Mouse (Mus musculus) midbrain, embryonic 10.5 days (tissue): ENCODE measurements around the gene Lrch1. TPM values are rescaled to one million over a fixed set of nuclear protein-coding genes. Genes with fewer than 3 reads are reported as not detected.
A peak's percentile ranks its signal among the peaks of the same experiment; 100 is the strongest.

Source experiments
- DNase-seq: peaks from one replicate; pipeline ENCODE4 v3.0.0-alpha.2; 2017; ENCODE audit warnings: low spot score
- H3K27ac ChIP-seq: fragments of 300-500 bp; sonication (generic); replicated peaks from 2 replicates; pipeline ENCODE4 v1.5.1; 2016; ENCODE audit warnings: mild to moderate bottlenecking
- H3K27me3 ChIP-seq: fragments of 300-500 bp; sonication (generic); 2 replicates; pipeline ENCODE4 v1.6.1; 2016; ENCODE audit warnings: low read depth, mild to moderate bottlenecking; ENCODE audit not compliant: poor library complexity, severe bottlenecking
- H3K36me3 ChIP-seq: fragments of 300-500 bp; sonication (generic); 2 replicates; pipeline ENCODE4 v1.6.1; 2016; ENCODE audit warnings: mild to moderate bottlenecking, moderate library complexity
- H3K4me1 ChIP-seq: fragments of 300-500 bp; sonication (generic); 2 replicates; pipeline ENCODE4 v1.6.1; 2016
- H3K4me3 ChIP-seq: fragments of 300-500 bp; sonication (generic); 2 replicates; pipeline ENCODE4 v1.5.1; 2016; ENCODE audit warnings: mild to moderate bottlenecking, moderate library complexity
- H3K9me3 ChIP-seq: fragments of 300-500 bp; sonication (generic); replicated peaks from 2 replicates; pipeline ENCODE4 v1.6.1; 2016; ENCODE audit warnings: mild to moderate bottlenecking
- WGBS: fragments of 180-500 bp; shearing (Covaris S2); methylation state at CpG from one replicate; pipeline ENCODE4 v1.1.7; 2016; 5-methylcytosine and 5-hydroxymethylcytosine counted together
- polyA plus RNA-seq: library from polyadenylated mRNA; unstranded; fragments of >200 nt; fragmentation: Nextera tagmentation; extraction: Ambion mirVana; gene quantifications from 2 replicates; pipeline ENCODE4 v1.2.1, GENCODE M21; 2016

Lrch1 gene
- polyA plus RNA-seq, 1 experiment from 2014 or later = 6.4 TPM

DNA sequence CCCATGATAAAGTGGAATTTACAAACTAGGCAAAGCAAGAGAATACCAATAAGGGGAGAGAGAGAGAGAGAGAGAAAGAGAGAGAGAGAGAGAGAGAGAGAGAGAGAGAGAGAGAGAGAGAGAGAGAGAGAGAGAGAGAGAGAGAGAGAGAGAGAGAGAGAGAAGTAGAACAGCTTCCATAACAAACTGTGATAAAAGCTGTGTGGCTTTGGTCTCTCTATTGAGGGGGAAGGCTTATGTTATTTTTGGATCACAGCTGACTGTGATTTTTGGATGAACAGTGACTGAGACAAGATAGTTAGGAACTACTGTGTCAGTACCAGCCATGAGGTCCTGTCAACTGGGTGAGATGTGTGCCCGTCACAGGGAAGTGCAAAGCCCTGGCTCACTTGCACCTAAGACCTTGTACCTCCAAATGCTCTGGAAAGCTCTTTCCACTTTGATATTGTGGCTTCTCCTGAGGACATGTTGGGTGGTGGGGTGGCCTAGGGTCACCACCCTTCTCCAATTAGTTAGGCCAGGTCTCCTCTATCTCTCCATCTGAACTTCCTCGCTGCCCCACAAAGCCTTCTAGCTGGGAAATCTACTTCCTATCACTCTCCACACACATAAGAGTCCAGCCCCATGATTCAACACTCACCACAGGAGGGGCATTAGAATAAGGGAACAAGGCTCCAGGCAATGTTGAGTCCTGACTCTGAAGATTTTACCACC lies 79.3 kb downstream of the Lrch1 start:
- peaks cover 44% of the 10 kb centered on the region for H3K4me1 ChIP-seq
- 82% methylated on average over 2 of the region's 2 CpGs for WGBS

DNA sequence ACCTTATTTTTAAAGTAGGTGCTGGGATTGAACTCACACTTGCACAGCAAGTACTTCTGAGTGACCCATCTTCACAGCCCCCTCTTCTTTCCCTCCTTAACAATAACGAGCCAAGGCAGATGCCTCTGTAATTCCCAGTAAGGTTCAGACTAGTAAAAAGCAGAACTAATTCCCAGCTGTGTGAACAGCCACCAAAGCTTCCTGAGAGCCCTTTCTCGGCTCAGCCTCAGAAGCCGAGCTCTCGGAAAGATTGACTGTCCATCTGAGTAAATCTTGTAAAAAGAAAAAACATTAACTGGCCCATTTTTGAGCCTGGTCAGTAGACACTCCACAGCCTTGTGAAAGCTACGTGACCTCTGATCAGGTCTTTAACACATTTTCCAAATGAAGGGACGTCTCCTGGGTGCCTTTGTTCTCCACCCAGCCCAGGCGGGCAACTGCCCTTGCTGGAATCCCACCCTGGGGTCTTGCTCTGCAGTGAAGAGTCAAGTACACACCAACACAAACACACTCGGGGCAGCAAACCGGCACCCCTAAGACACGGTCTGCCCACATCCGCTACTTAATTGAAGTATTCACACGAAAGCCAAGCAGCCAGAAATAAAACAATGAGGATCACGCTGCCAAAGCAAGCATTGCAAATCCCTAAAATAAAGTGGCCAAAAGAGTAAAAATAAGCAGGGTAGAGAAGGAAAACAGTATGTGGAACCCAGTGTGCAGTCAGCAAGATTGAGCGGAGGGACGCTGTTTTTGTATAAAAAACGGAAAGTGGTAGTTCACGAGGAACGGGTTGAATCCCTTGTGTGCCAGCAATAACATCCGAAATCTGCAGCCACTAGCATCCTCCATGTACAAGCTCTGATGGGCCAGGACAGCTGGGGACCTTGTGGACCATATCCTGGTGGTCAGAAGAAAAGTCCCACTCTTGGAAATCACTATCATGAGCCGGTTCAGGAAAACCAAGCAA lies 80.3 kb downstream of the Lrch1 start:
- DNase-seq = peak; percentile 28

More for the DNA sequence above, 79.3 kb downstream of the Lrch1 start:
- no peak for DNase-seq
- Histone ChIP-seq H3K36me3 (no peaks in the 10 kb centered on the region), H3K4me3 (no peak overlapping the region), H3K27me3 (no peaks in the 10 kb centered on the region), H3K9me3 (no peaks in the 10 kb centered on the region), H3K27ac (no peak overlapping the region)

GRCm38 (mm10) chr14:74865738-74866137 lies 81.9 kb downstream of the Lrch1 start:
- no peaks in the 10 kb centered on the region for H3K27me3 ChIP-seq
- WGBS = 72% methylated on average over 3 of the region's 3 CpGs
- no peaks in the 10 kb centered on the region for H3K36me3 ChIP-seq
- no peak overlapping the region for H3K27ac ChIP-seq
- no peak overlapping the region for H3K4me3 ChIP-seq
- peaks cover 37% of the 10 kb centered on the region for H3K4me1 ChIP-seq
- H3K9me3 ChIP-seq = no peaks in the 10 kb centered on the region
- no peak for DNase-seq

More for the DNA sequence above, 80.3 kb downstream of the Lrch1 start:
- WGBS = 32% methylated on average over 20 of the region's 20 CpGs
- Histone ChIP-seq H3K4me1 (peaks cover 44% of the 10 kb centered on the region), H3K4me3 (peak overlapping the region; percentile 26; the same call in 1 of the 2 replicates), H3K27me3 (no peaks in the 10 kb centered on the region), H3K27ac (peak overlapping the region; percentile 64), H3K36me3 (no peaks in the 10 kb centered on the region), H3K9me3 (no peaks in the 10 kb centered on the region)

- 81% methylated on average over 5 of the region's 5 CpGs for WGBS
- 0 out of 2 replicates have a peak overlapping the region, but pooled peaks have one; percentile 33 for H3K27ac ChIP-seq
These were observed 82.7 kb downstream of the Lrch1 start for GRCm38 (mm10) chr14:74864805-74865483.

GRCm38 (mm10) chr14:74861456-74861855 lies 86.2 kb downstream of the Lrch1 start:
- Histone ChIP-seq H3K36me3 (0 out of 2 replicates have a peak, but pooled peaks cover 3% of the 10 kb centered on the region), H3K4me3 (no peak overlapping the region), H3K4me1 (peaks cover 17% of the 10 kb centered on the region), H3K27me3 (no peaks in the 10 kb centered on the region), H3K27ac (no peak overlapping the region), H3K9me3 (no peaks in the 10 kb centered on the region)
- no peak for DNase-seq
- WGBS = 90% methylated on average over 9 of the region's 9 CpGs

More at GRCm38 (mm10) chr14:74864805-74865483, 82.7 kb downstream of the Lrch1 start:
- Histone ChIP-seq H3K27me3 (no peaks in the 10 kb centered on the region), H3K36me3 (no peaks in the 10 kb centered on the region), H3K4me3 (no peak overlapping the region), H3K9me3 (no peaks in the 10 kb centered on the region), H3K4me1 (peaks cover 35% of the 10 kb centered on the region)
- DNase-seq = no peak

DNA sequence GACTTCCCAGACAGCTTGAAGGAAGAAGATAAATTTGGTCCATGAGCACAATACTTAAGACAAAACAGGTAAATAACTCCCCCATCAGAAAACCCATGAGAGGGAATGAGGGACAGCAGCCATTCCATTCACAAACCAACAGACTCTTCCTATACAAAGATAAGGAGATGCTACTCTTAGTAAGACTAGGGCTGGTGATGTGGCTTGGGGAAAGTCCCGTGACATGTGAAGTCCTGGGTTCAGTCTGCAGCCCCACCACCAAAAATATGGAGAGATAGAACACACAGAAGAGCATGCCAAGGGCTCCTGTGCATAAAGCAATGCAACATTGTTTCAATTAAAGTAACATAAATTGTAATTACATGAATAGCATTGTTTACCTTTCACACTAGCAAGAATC lies 88.5 kb downstream of the Lrch1 start:
- H3K27ac ChIP-seq = no peak overlapping the region
- WGBS = 83% methylated on average over 1 of the region's 1 CpGs

DNA sequence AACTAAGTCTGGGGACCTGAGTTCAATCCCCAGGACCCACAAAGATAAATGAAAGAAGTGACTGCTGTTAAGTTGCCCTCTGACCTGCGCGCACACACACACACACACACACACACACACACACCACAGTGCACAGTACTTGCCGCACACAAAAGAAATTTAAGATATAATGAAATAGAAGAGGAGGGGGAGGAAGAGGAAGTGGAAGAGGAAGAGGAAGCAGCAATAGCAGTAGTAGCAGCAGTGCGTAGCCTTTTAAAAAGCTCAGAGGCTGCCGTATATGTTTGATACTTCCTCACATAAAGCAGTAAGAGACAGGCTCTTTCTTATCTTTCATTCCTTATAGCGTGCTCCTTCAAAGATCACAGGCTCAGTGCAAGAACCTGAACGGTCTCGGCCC lies 92.2 kb downstream of the Lrch1 start:
- 90% methylated on average over 8 of the region's 8 CpGs for WGBS
- Histone ChIP-seq H3K9me3 (no peaks in the 10 kb centered on the region), H3K4me3 (no peak overlapping the region), H3K36me3 (0 out of 2 replicates have a peak, but pooled peaks cover 6% of the 10 kb centered on the region), H3K27ac (no peak overlapping the region), H3K4me1 (peaks cover 38% of the 10 kb centered on the region), H3K27me3 (no peaks in the 10 kb centered on the region)
- DNase-seq = no peak

More for the DNA sequence above, 88.5 kb downstream of the Lrch1 start:
- H3K4me3 ChIP-seq = no peak overlapping the region
- 0 out of 2 replicates have a peak, but pooled peaks cover 6% of the 10 kb centered on the region for H3K36me3 ChIP-seq
- DNase-seq = no peak
- H3K9me3 ChIP-seq = no peaks in the 10 kb centered on the region
- H3K27me3 ChIP-seq = no peaks in the 10 kb centered on the region
- peaks cover 9% of the 10 kb centered on the region; the same call in 1 of the 2 replicates for H3K4me1 ChIP-seq

- Histone ChIP-seq H3K27me3 (no peaks in the 10 kb centered on the region), H3K9me3 (no peaks in the 10 kb centered on the region), H3K27ac (peak overlapping the region; percentile 53)
These were observed 93.9 kb downstream of the Lrch1 start for GRCm38 (mm10) chr14:74853759-74854100.

GRCm38 (mm10) chr14:74852965-74853758 lies 94.5 kb downstream of the Lrch1 start:
- Histone ChIP-seq H3K4me3 (no peak overlapping the region), H3K27ac (peak overlapping the region; percentile 53), H3K4me1 (peaks cover 38% of the 10 kb centered on the region), H3K36me3 (0 out of 2 replicates have a peak, but pooled peaks cover 6% of the 10 kb centered on the region), H3K9me3 (no peaks in the 10 kb centered on the region), H3K27me3 (no peaks in the 10 kb centered on the region)
- WGBS = 62% methylated on average over 16 of the region's 16 CpGs
- peak; percentile 23 for DNase-seq

More at GRCm38 (mm10) chr14:74853759-74854100, 93.9 kb downstream of the Lrch1 start:
- H3K4me3 ChIP-seq = no peak overlapping the region
- DNase-seq = no peak
- WGBS = 87% methylated on average over 4 of the region's 4 CpGs
- 0 out of 2 replicates have a peak, but pooled peaks cover 6% of the 10 kb centered on the region for H3K36me3 ChIP-seq
- peaks cover 38% of the 10 kb centered on the region for H3K4me1 ChIP-seq

GRCm38 (mm10) chr14:74851866-74852265 lies 95.8 kb downstream of the Lrch1 start:
- no peak for DNase-seq
- 65% methylated on average over 9 of the region's 9 CpGs for whole genome bisulfite sequencing

GRCm38 (mm10) chr14:74849020-74849419 lies 98.7 kb downstream of the Lrch1 start:
- Histone ChIP-seq H3K27me3 (no peaks in the 10 kb centered on the region), H3K27ac (no peak overlapping the region), H3K4me1 (peaks cover 34% of the 10 kb centered on the region), H3K4me3 (no peak overlapping the region), H3K9me3 (no peaks in the 10 kb centered on the region), H3K36me3 (no peaks in the 10 kb centered on the region)
- no peak for DNase-seq
- WGBS = 87% methylated on average over 6 of the region's 6 CpGs

More at GRCm38 (mm10) chr14:74851866-74852265, 95.8 kb downstream of the Lrch1 start:
- Histone ChIP-seq H3K4me3 (no peak overlapping the region), H3K36me3 (0 out of 2 replicates have a peak, but pooled peaks cover 3% of the 10 kb centered on the region), H3K9me3 (no peaks in the 10 kb centered on the region), H3K27ac (0 out of 2 replicates have a peak overlapping the region, but pooled peaks have one; percentile 52), H3K4me1 (peaks cover 38% of the 10 kb centered on the region), H3K27me3 (no peaks in the 10 kb centered on the region)
